Mouse (Mus musculus) G1E (cell line): ENCODE measurements around the gene Kcnn4.

Experiments used
- CTCF ChIP-seq: IDR thresholded peaks from 2 replicates; pipeline ENCODE4 v1.5.1; 2012; ENCODE audit warnings: low read depth, low read length, inconsistent platforms, mixed read lengths
- GATA1 ChIP-seq: IDR thresholded peaks from 2 replicates; pipeline ENCODE4 v1.6.1; 2012; ENCODE audit warnings: borderline replicate concordance, low read length, inconsistent platforms, mixed read lengths
- GATA2 ChIP-seq: IDR thresholded peaks from 2 replicates; pipeline ENCODE4 v1.6.1; 2012; ENCODE audit warnings: low read depth, low read length, inconsistent platforms, borderline replicate concordance
- POLR2AphosphoS5 ChIP-seq: IDR thresholded peaks from 2 replicates; pipeline ENCODE4 v1.6.1; 2012; ENCODE audit warnings: low read depth, low read length, inconsistent platforms; ENCODE audit not compliant: insufficient replicate concordance
- TAL1 ChIP-seq: conservative IDR thresholded peaks from 2 replicates; pipeline ENCODE4 v1.6.1; 2012; ENCODE audit warnings: low read depth, low read length, inconsistent platforms, mixed read lengths

DNA sequence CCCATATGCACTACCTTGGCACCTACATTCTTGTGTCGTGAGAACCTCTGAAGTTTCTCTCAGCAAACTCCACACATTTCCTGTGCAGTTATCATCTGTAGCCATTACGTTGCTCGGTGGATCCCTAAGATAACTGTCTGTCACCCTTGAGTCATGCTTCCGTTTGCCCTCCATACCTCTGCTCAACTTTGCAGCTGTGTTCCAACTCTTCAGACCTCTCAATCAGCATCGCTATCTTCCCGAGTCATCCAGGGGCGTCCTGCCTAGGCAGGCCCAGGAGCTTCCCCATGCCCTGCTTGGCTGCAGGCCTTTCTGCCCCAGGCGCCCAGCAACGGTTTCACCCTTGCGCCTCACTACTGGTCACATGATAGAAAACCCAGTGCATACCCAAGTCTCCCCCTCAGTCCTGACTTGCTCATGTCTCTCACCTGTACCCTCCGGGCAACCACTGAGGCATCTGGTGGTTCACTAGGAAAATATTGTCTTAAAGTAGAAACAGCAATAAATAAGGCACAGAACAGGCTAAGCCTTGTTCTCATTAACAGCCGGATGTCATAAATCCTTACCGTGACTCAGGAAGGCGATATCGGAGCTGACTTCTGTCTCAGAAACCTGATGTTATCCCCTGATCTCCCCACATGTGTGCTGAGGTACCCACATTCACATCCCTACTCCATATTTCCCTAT is 24.6 kb downstream of the Kcnn4 start:
- TF ChIP-seq CTCF = no peak
- no peak for TF ChIP-seq GATA1
- TF ChIP-seq POLR2AphosphoS5 = no peak
- TF ChIP-seq TAL1 = no peak; the same call in 1 of the 2 replicates
- TF ChIP-seq GATA2 = no peak
